Mouse (Mus musculus) midbrain, embryonic 11.5 days (tissue): ENCODE data around the gene Mrto4. TPM values are rescaled to one million over a fixed set of nuclear protein-coding genes. Genes with fewer than 3 reads are reported as not detected.

Source experiments
- ATAC-seq: fragments of 200-750 bp; cut with Nextera tagmentation; 2 replicates; pipeline ENCODE4 v1.8.0; 2017; ENCODE audit warnings: moderate TSS enrichment, moderate library complexity; ENCODE audit not compliant: low FRiP score
- DNase-seq: peaks from one replicate; pipeline ENCODE4 v3.0.0; 2015; ENCODE audit warnings: low spot score; ENCODE audit errors: missing footprints
- H3K27ac ChIP-seq: fragments of 300-500 bp; sonication (generic); 2 replicates; pipeline ENCODE4 v1.5.1; 2014; ENCODE audit warnings: low read depth, low read length
- H3K27me3 ChIP-seq: fragments of 300-500 bp; sonication (generic); 2 replicates; pipeline ENCODE4 v1.6.1; 2014; ENCODE audit warnings: mild to moderate bottlenecking, low read length, moderate library complexity, mixed read lengths; ENCODE audit not compliant: control insufficient read depth, insufficient read depth
- H3K36me3 ChIP-seq: fragments of 300-500 bp; sonication (generic); 2 replicates; pipeline ENCODE4 v1.6.1; 2014; ENCODE audit warnings: mild to moderate bottlenecking, low read length, moderate library complexity, mixed read lengths; ENCODE audit not compliant: control insufficient read depth, insufficient read depth
- H3K4me1 ChIP-seq: fragments of 300-500 bp; sonication (generic); 2 replicates; pipeline ENCODE4 v1.6.1; 2014; ENCODE audit warnings: low read length; ENCODE audit not compliant: control insufficient read depth, insufficient read depth
- H3K4me2 ChIP-seq: fragments of 300-500 bp; sonication (generic); 2 replicates; pipeline ENCODE4 v1.6.1; 2014; ENCODE audit warnings: mild to moderate bottlenecking, moderate library complexity
- H3K4me3 ChIP-seq: fragments of 300-500 bp; sonication (generic); 2 replicates; pipeline ENCODE4 v1.5.1; 2014; ENCODE audit warnings: low read depth, low read length
- H3K9ac ChIP-seq: fragments of 300-500 bp; sonication (generic); 2 replicates; pipeline ENCODE4 v1.6.1; 2014; ENCODE audit warnings: low read length
- H3K9me3 ChIP-seq: fragments of 300-500 bp; sonication (generic); 2 replicates; pipeline ENCODE4 v1.6.1; 2016; ENCODE audit warnings: low read length; ENCODE audit not compliant: control insufficient read depth
- WGBS: fragments of 180-500 bp; shearing (Covaris S2); extraction: QIAGEN DNeasy Blood & Tissue Kit; methylation state at CpG from one replicate; pipeline ENCODE4 v1.1.7; 2014; 5-methylcytosine and 5-hydroxymethylcytosine counted together
- polyA plus RNA-seq: library from polyadenylated mRNA; unstranded; fragments of >200 nt; fragmentation: Nextera tagmentation; extraction: Ambion mirVana; gene quantifications from 2 replicates; pipeline ENCODE4 v1.2.1, GENCODE M21; 2014

Mrto4 gene
- polyA plus RNA-seq, 1 experiment from 2014 or later: 122 TPM

- ATAC-seq (no peak), DNase-seq (no peak)
- Histone ChIP-seq H3K4me1 (no peaks in the 10 kb centered on the region), H3K9me3 (no peaks in the 10 kb centered on the region), H3K4me2 (no peak overlapping the region), H3K27ac (no peak overlapping the region), H3K36me3 (peaks cover 20% of the 10 kb centered on the region), H3K9ac (no peak overlapping the region), H3K4me3 (no peak overlapping the region), H3K27me3 (no peaks in the 10 kb centered on the region)
- WGBS: 67% methylated on average over 23 of the region's 23 CpGs
Observed at GRCm38 (mm10) chr4:139345416-139346019, 6.9 kb downstream of the Mrto4 start.

GRCm38 (mm10) chr4:139343718-139344117 lies 8.7 kb downstream of the Mrto4 start:
- H3K9ac ChIP-seq: no peak overlapping the region
- no peaks in the 10 kb centered on the region for H3K27me3 ChIP-seq
- WGBS: 80% methylated on average over 5 of the region's 5 CpGs
- H3K4me1 ChIP-seq: no peaks in the 10 kb centered on the region
- no peak overlapping the region for H3K4me3 ChIP-seq
- no peaks in the 10 kb centered on the region for H3K9me3 ChIP-seq
- ATAC-seq (no peak), DNase-seq (no peak)
- H3K4me2 ChIP-seq: no peak overlapping the region
- H3K36me3 ChIP-seq: peaks cover 16% of the 10 kb centered on the region
- H3K27ac ChIP-seq: no peak overlapping the region

GRCm38 (mm10) chr4:139341556-139342233 lies 10.7 kb downstream of the Mrto4 start:
- WGBS: 85% methylated on average over 7 of the region's 7 CpGs

GRCm38 (mm10) chr4:139340835-139341234 lies 11.5 kb downstream of the Mrto4 start:
- 76% methylated on average over 4 of the region's 4 CpGs for WGBS
- no peaks in the 10 kb centered on the region for H3K9me3 ChIP-seq
- H3K4me2 ChIP-seq: no peak overlapping the region
- no peaks in the 10 kb centered on the region for H3K4me1 ChIP-seq
- DNase-seq (no peak), ATAC-seq (no peak)
- peaks cover 2% of the 10 kb centered on the region; the same call in 1 of the 2 replicates for H3K36me3 ChIP-seq
- no peak overlapping the region for H3K4me3 ChIP-seq
- no peak overlapping the region for H3K9ac ChIP-seq
- H3K27ac ChIP-seq: no peak overlapping the region
- H3K27me3 ChIP-seq: no peaks in the 10 kb centered on the region

More at GRCm38 (mm10) chr4:139341556-139342233, 10.7 kb downstream of the Mrto4 start:
- ATAC-seq: no peak
- Histone ChIP-seq H3K36me3 (peaks cover 5% of the 10 kb centered on the region; the same call in 1 of the 2 replicates), H3K4me3 (no peak overlapping the region), H3K4me1 (no peaks in the 10 kb centered on the region), H3K9ac (no peak overlapping the region), H3K27me3 (no peaks in the 10 kb centered on the region), H3K9me3 (no peaks in the 10 kb centered on the region), H3K4me2 (no peak overlapping the region), H3K27ac (no peak overlapping the region)
- no peak for DNase-seq

- Histone ChIP-seq H3K4me2 (no peak overlapping the region), H3K36me3 (no peaks in the 10 kb centered on the region), H3K4me1 (no peaks in the 10 kb centered on the region), H3K4me3 (no peak overlapping the region), H3K9me3 (no peaks in the 10 kb centered on the region), H3K27me3 (no peaks in the 10 kb centered on the region), H3K9ac (no peak overlapping the region), H3K27ac (no peak overlapping the region)
- DNase-seq (no peak), ATAC-seq (no peak)
- 51% methylated on average over 33 of the region's 33 CpGs for WGBS
Observed at GRCm38 (mm10) chr4:139338145-139338544, 14.2 kb downstream of the Mrto4 start.

- no peak overlapping the region for H3K27ac ChIP-seq
- H3K4me1 ChIP-seq: no peaks in the 10 kb centered on the region
- no peak overlapping the region for H3K4me3 ChIP-seq
- WGBS: 32% methylated on average over 24 of the region's 24 CpGs
- no peak overlapping the region for H3K9ac ChIP-seq
- peak overlapping the region; percentile 15; the same call in 1 of the 2 replicates for H3K4me2 ChIP-seq
- H3K36me3 ChIP-seq: no peaks in the 10 kb centered on the region
- H3K27me3 ChIP-seq: no peaks in the 10 kb centered on the region
- ATAC-seq: no peak
- peak; percentile 88 for DNase-seq
- H3K9me3 ChIP-seq: no peaks in the 10 kb centered on the region
Observed at GRCm38 (mm10) chr4:139336822-139337483, 15.4 kb downstream of the Mrto4 start.

GRCm38 (mm10) chr4:139335507-139335906 lies 16.9 kb downstream of the Mrto4 start:
- WGBS: 72% methylated on average over 7 of the region's 7 CpGs
- Histone ChIP-seq H3K9ac (no peak overlapping the region), H3K4me3 (no peak overlapping the region), H3K27ac (no peak overlapping the region), H3K4me1 (no peaks in the 10 kb centered on the region), H3K27me3 (no peaks in the 10 kb centered on the region), H3K9me3 (no peaks in the 10 kb centered on the region), H3K4me2 (no peak overlapping the region), H3K36me3 (no peaks in the 10 kb centered on the region)
- no peak for DNase-seq
- no peak for ATAC-seq

GRCm38 (mm10) chr4:139334631-139335295 lies 17.6 kb downstream of the Mrto4 start:
- H3K27ac ChIP-seq: no peak overlapping the region
- H3K4me1 ChIP-seq: no peaks in the 10 kb centered on the region
- DNase-seq: no peak
- no peak for ATAC-seq
- no peaks in the 10 kb centered on the region for H3K27me3 ChIP-seq
- H3K4me3 ChIP-seq: no peak overlapping the region
- H3K9ac ChIP-seq: no peak overlapping the region
- H3K4me2 ChIP-seq: no peak overlapping the region
- no peaks in the 10 kb centered on the region for H3K36me3 ChIP-seq
- H3K9me3 ChIP-seq: no peaks in the 10 kb centered on the region
- 83% methylated on average over 6 of the region's 9 CpGs for WGBS
